Mouse (Mus musculus): ENCODE data around the gene Cdc34. TPM values are rescaled to one million over a fixed set of nuclear protein-coding genes. Genes with fewer than 3 reads are reported as not detected.

Gene Cdc34
- polyA plus RNA-seq (2015; fragmentation: Nextera tagmentation; extraction: Ambion mirVana): 137 and 144 TPM in 2 replicates

- H3K9ac ChIP-seq: peak within 1 kb of the TSS; percentile 80
- H3K27me3 ChIP-seq (replicated peaks): no peaks in the 10 kb centered on the region
- ATAC-seq: peak; percentile 95
- H3K4me2 ChIP-seq (replicated peaks): peak within 1 kb of the TSS; percentile 84
- peaks cover 18% of the 10 kb centered on the region for H3K36me3 ChIP-seq
- peak within 1 kb of the TSS; percentile 74 for H3K27ac ChIP-seq
- no peaks in the 10 kb centered on the region for H3K9me3 ChIP-seq
- H3K4me3 ChIP-seq (replicated peaks): peak within 1 kb of the TSS; percentile 72
- peaks cover 24% of the 10 kb centered on the region for H3K4me1 ChIP-seq (replicated peaks)
- under 1% methylated on average over 84 of the region's 84 CpGs for WGBS
These were observed at the start of gene Cdc34 for GRCm38 (mm10) chr10:79681591-79682245. Gene Cdc34 (plus strand): TSS chr10:79682195.

- H3K27me3 ChIP-seq (replicated peaks): peaks cover 5% of the 10 kb centered on the region; the same call in 1 of the 2 replicates
- H3K27ac ChIP-seq: no peak overlapping the region
- no peaks in the 10 kb centered on the region for H3K36me3 ChIP-seq
- no peak overlapping the region for H3K4me3 ChIP-seq (replicated peaks)
- ATAC-seq: no peak
- 81% methylated on average over 17 of the region's 17 CpGs for WGBS
- H3K4me1 ChIP-seq (replicated peaks): peaks cover 1% of the 10 kb centered on the region
- H3K9ac ChIP-seq: no peak overlapping the region
- H3K4me2 ChIP-seq (replicated peaks): no peak overlapping the region
- no peaks in the 10 kb centered on the region for H3K9me3 ChIP-seq
These were observed 48.8 kb upstream of the Cdc34 start for GRCm38 (mm10) chr10:79633006-79633777.

- no peak for ATAC-seq
- Histone ChIP-seq H3K27me3 (replicated peaks) (peaks cover 5% of the 10 kb centered on the region; the same call in 1 of the 2 replicates), H3K36me3 (no peaks in the 10 kb centered on the region), H3K9ac (no peak overlapping the region), H3K4me3 (replicated peaks) (peak overlapping the region; percentile 75; the same call in 1 of the 2 replicates), H3K4me1 (replicated peaks) (peaks cover 15% of the 10 kb centered on the region), H3K27ac (no peak overlapping the region), H3K4me2 (replicated peaks) (peak overlapping the region; percentile 99), H3K9me3 (no peaks in the 10 kb centered on the region)
- 83% methylated on average over 8 of the region's 8 CpGs for WGBS
These were observed 45.7 kb upstream of the Cdc34 start for GRCm38 (mm10) chr10:79636287-79636686.

GRCm38 (mm10) chr10:79637128-79638110, 44.6 kb upstream of the Cdc34 start, which contains the start of gene Shc2:
Gene Shc2 (minus strand): TSS chr10:79637918.
- H3K9me3 ChIP-seq: no peaks in the 10 kb centered on the region
- H3K4me3 ChIP-seq (replicated peaks): peak within 1 kb of the TSS; percentile 75
- H3K27me3 ChIP-seq (replicated peaks): peaks cover 5% of the 10 kb centered on the region; the same call in 1 of the 2 replicates
- peaks cover 15% of the 10 kb centered on the region for H3K4me1 ChIP-seq (replicated peaks)
- under 1% methylated on average over 114 of the region's 116 CpGs for WGBS
- H3K9ac ChIP-seq: peak within 1 kb of the TSS; percentile 69
- peak within 1 kb of the TSS; percentile 64; the same call in 1 of the 2 replicates for H3K27ac ChIP-seq
- H3K36me3 ChIP-seq: no peaks in the 10 kb centered on the region
- H3K4me2 ChIP-seq (replicated peaks): peak within 1 kb of the TSS; percentile 99
- peak; percentile 73 for ATAC-seq

- Histone ChIP-seq H3K36me3 (no peaks in the 10 kb centered on the region), H3K4me2 (replicated peaks) (peak overlapping the region; percentile 99), H3K9ac (peak overlapping the region; percentile 69; the same call in 1 of the 2 replicates), H3K27ac (peak overlapping the region; percentile 33; the same call in 1 of the 2 replicates), H3K4me1 (replicated peaks) (peaks cover 15% of the 10 kb centered on the region), H3K27me3 (replicated peaks) (peaks cover 5% of the 10 kb centered on the region; the same call in 1 of the 2 replicates), H3K9me3 (no peaks in the 10 kb centered on the region), H3K4me3 (replicated peaks) (peak overlapping the region; percentile 75)
- 8% methylated on average over 23 of the region's 23 CpGs for WGBS
- peak; percentile 71 for ATAC-seq
These were observed 43.4 kb upstream of the Cdc34 start for GRCm38 (mm10) chr10:79638486-79639204.

- Histone ChIP-seq H3K27ac (no peak within 1 kb of the TSS), H3K9ac (no peak within 1 kb of the TSS), H3K4me1 (replicated peaks) (no peaks in the 10 kb centered on the region), H3K27me3 (replicated peaks) (no peaks in the 10 kb centered on the region), H3K4me2 (replicated peaks) (no peak within 1 kb of the TSS), H3K4me3 (replicated peaks) (no peak within 1 kb of the TSS), H3K36me3 (no peaks in the 10 kb centered on the region), H3K9me3 (no peaks in the 10 kb centered on the region)
- ATAC-seq: no peak
- WGBS: 72% methylated on average over 8 of the region's 8 CpGs
These were observed 36.3 kb upstream of the Cdc34 start, which contains the start of gene Odf3l2 for GRCm38 (mm10) chr10:79645711-79646110. Gene Odf3l2 (minus strand): TSS chr10:79645738.

GRCm38 (mm10) chr10:79649070-79649751, 32.8 kb upstream of the Cdc34 start:
- Histone ChIP-seq H3K9ac (no peak overlapping the region), H3K9me3 (no peaks in the 10 kb centered on the region), H3K4me3 (replicated peaks) (no peak overlapping the region), H3K36me3 (no peaks in the 10 kb centered on the region), H3K27me3 (replicated peaks) (no peaks in the 10 kb centered on the region), H3K4me2 (replicated peaks) (no peak overlapping the region), H3K27ac (no peak overlapping the region), H3K4me1 (replicated peaks) (no peaks in the 10 kb centered on the region)
- ATAC-seq: peak; percentile 79
- 26% methylated on average over 7 of the region's 7 CpGs for WGBS

- ATAC-seq: no peak
- no peaks in the 10 kb centered on the region for H3K4me1 ChIP-seq (replicated peaks)
- 85% methylated on average over 7 of the region's 7 CpGs for WGBS
These were observed 29.2 kb upstream of the Cdc34 start for GRCm38 (mm10) chr10:79652789-79653188.

GRCm38 (mm10) chr10:79654946-79655395, 27.0 kb upstream of the Cdc34 start:
- H3K4me2 ChIP-seq (replicated peaks): no peak overlapping the region
- no peaks in the 10 kb centered on the region for H3K4me1 ChIP-seq (replicated peaks)
- no peaks in the 10 kb centered on the region for H3K36me3 ChIP-seq
- no peaks in the 10 kb centered on the region; the same call in 1 of the 2 replicates for H3K27me3 ChIP-seq (replicated peaks)
- no peak overlapping the region for H3K27ac ChIP-seq
- ATAC-seq: peak; percentile 44; the same call in 1 of the 2 replicates
- H3K4me3 ChIP-seq (replicated peaks): no peak overlapping the region
- no peak overlapping the region for H3K9ac ChIP-seq
- no peaks in the 10 kb centered on the region for H3K9me3 ChIP-seq
- WGBS: 20% methylated on average over 1 of the region's 1 CpGs

More at GRCm38 (mm10) chr10:79652789-79653188, 29.2 kb upstream of the Cdc34 start:
- Histone ChIP-seq H3K27ac (no peak overlapping the region), H3K27me3 (replicated peaks) (no peaks in the 10 kb centered on the region; the same call in 1 of the 2 replicates), H3K9me3 (no peaks in the 10 kb centered on the region), H3K36me3 (no peaks in the 10 kb centered on the region), H3K9ac (no peak overlapping the region), H3K4me2 (replicated peaks) (no peak overlapping the region), H3K4me3 (replicated peaks) (no peak overlapping the region)

- H3K27ac ChIP-seq: no peak overlapping the region
- no peaks in the 10 kb centered on the region; the same call in 1 of the 2 replicates for H3K27me3 ChIP-seq (replicated peaks)
- ATAC-seq: 0 out of 2 replicates have a peak, but pooled peaks have one; percentile 48
- H3K4me1 ChIP-seq (replicated peaks): peaks cover 2% of the 10 kb centered on the region; the same call in 1 of the 2 replicates
- 14% methylated on average over 4 of the region's 4 CpGs for WGBS
- no peaks in the 10 kb centered on the region for H3K36me3 ChIP-seq
- H3K4me3 ChIP-seq (replicated peaks): no peak overlapping the region
- H3K9ac ChIP-seq: no peak overlapping the region
- H3K9me3 ChIP-seq: no peaks in the 10 kb centered on the region
- H3K4me2 ChIP-seq (replicated peaks): no peak overlapping the region
These were observed 23.2 kb upstream of the Cdc34 start for GRCm38 (mm10) chr10:79658829-79659228.
